Mouse (Mus musculus) cerebellum, adult 2 months (tissue): ENCODE measurements around the gene Yjefn3.

Experiments
- CTCF ChIP-seq: fragments of 200-500 bp; IDR thresholded peaks from 2 replicates; pipeline ENCODE4 v1.5.1; 2011; ENCODE audit warnings: low read depth, mild to moderate bottlenecking, control low read depth, low read length, moderate library complexity, borderline replicate concordance; ENCODE audit not compliant: insufficient read depth
- POLR2A ChIP-seq: fragments of 200-500 bp; IDR thresholded peaks from 2 replicates; pipeline ENCODE4 v1.6.1; 2011; ENCODE audit warnings: low read length, control low read depth, borderline replicate concordance; ENCODE audit not compliant: insufficient read depth

DNA sequence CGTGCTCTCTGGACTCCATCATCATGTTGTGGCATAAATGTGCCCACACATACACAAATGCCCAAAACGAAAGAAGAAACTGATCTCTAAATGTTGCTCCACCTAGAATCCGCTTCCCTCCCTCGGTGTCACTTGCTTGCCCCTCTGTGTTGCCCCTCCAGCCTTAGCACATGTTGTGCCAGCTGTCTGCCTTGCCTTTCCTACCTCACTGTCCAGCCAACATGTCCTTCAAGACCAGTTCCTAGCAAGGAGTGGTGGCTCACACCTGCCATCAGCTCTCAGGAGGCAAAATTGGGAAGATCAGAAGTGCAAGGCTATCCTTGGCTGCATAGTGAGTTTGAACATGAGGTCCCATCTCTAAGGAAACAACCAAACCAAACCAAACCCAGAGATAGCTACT lies 25.1 kb downstream of the Yjefn3 start:
- TF ChIP-seq CTCF: no peak
- TF ChIP-seq POLR2A: no peak
